Mouse (Mus musculus): ENCODE results near the gene Smpd4. TPM values are rescaled to one million over a fixed set of nuclear protein-coding genes. Genes with fewer than 3 reads are reported as not detected.
A peak's percentile ranks its signal among the peaks of the same experiment; 100 is the strongest.
"Not testable (repeated sequence)": the region's sequence is repeated elsewhere in the genome, so short reads cannot be mapped to it uniquely, and the experiment has no call there.

The Smpd4 gene
- polyA plus RNA-seq, 1 experiment from 2014 or later, result 50.6 TPM

GRCm38 (mm10) chr16:17614740-17615139 is 4.4 kb upstream of the Smpd4 start:
- not testable (repeated sequence) for H3K9me3 ChIP-seq; H3K4me2 ChIP-seq; H3K4me3 ChIP-seq (replicated peaks); H3K27ac ChIP-seq; ATAC-seq (ENCODE audit: insufficient number of reproducible peaks, insufficient read depth, low FRiP score, low TSS enrichment, low read depth); H3K36me3 ChIP-seq; H3K4me1 ChIP-seq (replicated peaks); H3K27me3 ChIP-seq; H3K9ac ChIP-seq (replicated peaks)
- 91% methylated on average over 6 of the region's 6 CpGs for WGBS

GRCm38 (mm10) chr16:17616212-17616611 is 2.9 kb upstream of the Smpd4 start:
- Histone ChIP-seq H3K9ac (replicated peaks) (no peak overlapping the region), H3K36me3 (no peaks in the 10 kb centered on the region), H3K27me3 (no peaks in the 10 kb centered on the region), H3K9me3 (no peaks in the 10 kb centered on the region), H3K27ac (no peak overlapping the region), H3K4me1 (replicated peaks) (peaks cover 16% of the 10 kb centered on the region), H3K4me2 (no peak overlapping the region), H3K4me3 (replicated peaks) (no peak overlapping the region)
- WGBS, result 84% methylated on average over 5 of the region's 5 CpGs
- ATAC-seq (ENCODE audit: insufficient number of reproducible peaks, insufficient read depth, low FRiP score, low TSS enrichment, low read depth), result no peak

GRCm38 (mm10) chr16:17617922-17618565 is 1.1 kb upstream of the Smpd4 start:
- Histone ChIP-seq H3K27ac (no peak overlapping the region), H3K27me3 (no peaks in the 10 kb centered on the region), H3K4me1 (replicated peaks) (peaks cover 16% of the 10 kb centered on the region), H3K4me3 (replicated peaks) (0 out of 2 replicates have a peak overlapping the region, but pooled peaks have one; percentile 6), H3K4me2 (peak overlapping the region; percentile 15; the same call in 1 of the 2 replicates), H3K36me3 (peaks cover 16% of the 10 kb centered on the region), H3K9ac (replicated peaks) (no peak overlapping the region), H3K9me3 (no peaks in the 10 kb centered on the region)
- ATAC-seq (ENCODE audit: insufficient number of reproducible peaks, insufficient read depth, low FRiP score, low TSS enrichment, low read depth), result peak; percentile 65
- WGBS, result 16% methylated on average over 13 of the region's 13 CpGs

- no peak for ATAC-seq (ENCODE audit: insufficient number of reproducible peaks, insufficient read depth, low FRiP score, low TSS enrichment, low read depth)
- Histone ChIP-seq H3K27me3 (no peaks in the 10 kb centered on the region), H3K9ac (replicated peaks) (no peak overlapping the region), H3K27ac (no peak overlapping the region), H3K9me3 (no peaks in the 10 kb centered on the region), H3K4me2 (no peak overlapping the region), H3K36me3 (peaks cover 52% of the 10 kb centered on the region), H3K4me3 (replicated peaks) (no peak overlapping the region), H3K4me1 (replicated peaks) (peaks cover 16% of the 10 kb centered on the region)
- WGBS, result 91% methylated on average over 1 of the region's 1 CpGs
Measured at GRCm38 (mm10) chr16:17621936-17622335, 2.8 kb downstream of the Smpd4 start.

- no peaks in the 10 kb centered on the region for H3K9me3 ChIP-seq
- ATAC-seq (ENCODE audit: insufficient number of reproducible peaks, insufficient read depth, low FRiP score, low TSS enrichment, low read depth), result no peak
- peaks cover 90% of the 10 kb centered on the region for H3K36me3 ChIP-seq
- H3K9ac ChIP-seq (replicated peaks), result no peak overlapping the region
- H3K27ac ChIP-seq, result no peak overlapping the region
- H3K4me1 ChIP-seq (replicated peaks), result peaks cover 4% of the 10 kb centered on the region
- no peak overlapping the region for H3K4me3 ChIP-seq (replicated peaks)
- H3K27me3 ChIP-seq, result no peaks in the 10 kb centered on the region
- no peak overlapping the region for H3K4me2 ChIP-seq
- 72% methylated on average over 8 of the region's 8 CpGs for WGBS
Measured at GRCm38 (mm10) chr16:17625488-17626268, 6.5 kb downstream of the Smpd4 start.

GRCm38 (mm10) chr16:17626269-17626555 is 7.1 kb downstream of the Smpd4 start:
- WGBS, result 90% methylated on average over 5 of the region's 5 CpGs
- no peaks in the 10 kb centered on the region for H3K4me1 ChIP-seq (replicated peaks)
- H3K36me3 ChIP-seq, result peaks cover 94% of the 10 kb centered on the region

GRCm38 (mm10) chr16:17632580-17632979 is 13.4 kb downstream of the Smpd4 start:
- no peak for ATAC-seq (ENCODE audit: insufficient number of reproducible peaks, insufficient read depth, low FRiP score, low TSS enrichment, low read depth)
- H3K9me3 ChIP-seq, result no peaks in the 10 kb centered on the region
- no peaks in the 10 kb centered on the region for H3K27me3 ChIP-seq

More at GRCm38 (mm10) chr16:17626269-17626555, 7.1 kb downstream of the Smpd4 start:
- H3K9me3 ChIP-seq, result no peaks in the 10 kb centered on the region
- H3K9ac ChIP-seq (replicated peaks), result no peak overlapping the region
- no peaks in the 10 kb centered on the region for H3K27me3 ChIP-seq
- no peak overlapping the region for H3K4me2 ChIP-seq
- no peak overlapping the region for H3K4me3 ChIP-seq (replicated peaks)
- no peak for ATAC-seq (ENCODE audit: insufficient number of reproducible peaks, insufficient read depth, low FRiP score, low TSS enrichment, low read depth)
- H3K27ac ChIP-seq, result no peak overlapping the region

GRCm38 (mm10) chr16:17633481-17634181 is 14.5 kb downstream of the Smpd4 start:
- H3K9ac ChIP-seq (replicated peaks), result no peak overlapping the region
- no peak overlapping the region for H3K4me3 ChIP-seq (replicated peaks)
- no peak for ATAC-seq (ENCODE audit: insufficient number of reproducible peaks, insufficient read depth, low FRiP score, low TSS enrichment, low read depth)
- no peaks in the 10 kb centered on the region for H3K9me3 ChIP-seq
- no peak overlapping the region for H3K27ac ChIP-seq
- H3K4me2 ChIP-seq, result no peak overlapping the region
- WGBS, result 74% methylated on average over 8 of the region's 8 CpGs
- no peaks in the 10 kb centered on the region for H3K27me3 ChIP-seq
- H3K4me1 ChIP-seq (replicated peaks), result no peaks in the 10 kb centered on the region
- peaks cover 94% of the 10 kb centered on the region for H3K36me3 ChIP-seq

More at GRCm38 (mm10) chr16:17632580-17632979, 13.4 kb downstream of the Smpd4 start:
- WGBS, result 98% methylated on average over 2 of the region's 2 CpGs
- Histone ChIP-seq H3K27ac (no peak overlapping the region), H3K9ac (replicated peaks) (no peak overlapping the region), H3K4me3 (replicated peaks) (no peak overlapping the region), H3K4me1 (replicated peaks) (no peaks in the 10 kb centered on the region), H3K36me3 (peaks cover 94% of the 10 kb centered on the region), H3K4me2 (no peak overlapping the region)

- Histone ChIP-seq H3K9ac (replicated peaks) (no peak overlapping the region), H3K27ac (no peak overlapping the region), H3K9me3 (no peaks in the 10 kb centered on the region), H3K36me3 (peaks cover 93% of the 10 kb centered on the region), H3K4me2 (no peak overlapping the region), H3K4me3 (replicated peaks) (no peak overlapping the region), H3K27me3 (no peaks in the 10 kb centered on the region), H3K4me1 (replicated peaks) (no peaks in the 10 kb centered on the region)
- 65% methylated on average over 2 of the region's 2 CpGs for WGBS
- no peak for ATAC-seq (ENCODE audit: insufficient number of reproducible peaks, insufficient read depth, low FRiP score, low TSS enrichment, low read depth)
Measured at GRCm38 (mm10) chr16:17636904-17637303, 17.8 kb downstream of the Smpd4 start.

GRCm38 (mm10) chr16:17637610-17638009 is 18.5 kb downstream of the Smpd4 start:
- H3K36me3 ChIP-seq, result peaks cover 93% of the 10 kb centered on the region
- H3K27ac ChIP-seq, result no peak overlapping the region
- H3K4me2 ChIP-seq, result no peak overlapping the region
- WGBS, result 72% methylated on average over 2 of the region's 2 CpGs
- no peak for ATAC-seq (ENCODE audit: insufficient number of reproducible peaks, insufficient read depth, low FRiP score, low TSS enrichment, low read depth)
- no peak overlapping the region for H3K9ac ChIP-seq (replicated peaks)
- no peaks in the 10 kb centered on the region for H3K27me3 ChIP-seq
- H3K9me3 ChIP-seq, result no peaks in the 10 kb centered on the region
- no peaks in the 10 kb centered on the region for H3K4me1 ChIP-seq (replicated peaks)
- H3K4me3 ChIP-seq (replicated peaks), result no peak overlapping the region

GRCm38 (mm10) chr16:17638036-17638628 is 19.0 kb downstream of the Smpd4 start:
- Histone ChIP-seq H3K27ac (no peak overlapping the region), H3K9me3 (no peaks in the 10 kb centered on the region), H3K4me2 (no peak overlapping the region), H3K27me3 (no peaks in the 10 kb centered on the region), H3K36me3 (peaks cover 92% of the 10 kb centered on the region), H3K9ac (replicated peaks) (no peak overlapping the region), H3K4me1 (replicated peaks) (no peaks in the 10 kb centered on the region), H3K4me3 (replicated peaks) (no peak overlapping the region)
- no peak for ATAC-seq (ENCODE audit: insufficient number of reproducible peaks, insufficient read depth, low FRiP score, low TSS enrichment, low read depth)
- 95% methylated on average over 9 of the region's 9 CpGs for WGBS
